Mouse (Mus musculus): ENCODE data around the gene B4galt3. TPM values are rescaled to one million over a fixed set of nuclear protein-coding genes. Genes with fewer than 3 reads are reported as not detected.

Gene B4galt3
- total and polyA plus RNA-seq, 3 experiments: 21.5 to 44.8 (median 30.8) TPM

- no peak for DNase-seq (ENCODE audit: low spot score)
- H3K27me3 ChIP-seq (ENCODE audit: insufficient read depth, low read length): peaks cover 58% of the 10 kb centered on the region
Observed at GRCm38 (mm10) chr1:171257781-171258180, 12.3 kb upstream of the B4galt3 start.

GRCm38 (mm10) chr1:171258921-171259320 lies 11.2 kb upstream of the B4galt3 start:
- Histone ChIP-seq H3K4me3 (ENCODE audit: low read depth, low read length) (no peak overlapping the region), H3K27me3 (ENCODE audit: insufficient read depth, low read length) (peaks cover 52% of the 10 kb centered on the region), H3K36me3 (replicated peaks) (no peaks in the 10 kb centered on the region), H3K4me1 (ENCODE audit: insufficient read depth, low read depth, low read length) (peaks cover 21% of the 10 kb centered on the region), H3K9me3 (replicated peaks) (no peaks in the 10 kb centered on the region)
- no peak for DNase-seq (ENCODE audit: low spot score)
- no peak for TF ChIP-seq TAL1 (conservative IDR thresholded peaks at IDR 0.05; ENCODE audit: low read depth, low read length)
- TF ChIP-seq GATA2 (IDR thresholded peaks at IDR 0.05; ENCODE audit: borderline replicate concordance, low read depth, low read length): no peak
- TF ChIP-seq POLR2AphosphoS5 (IDR thresholded peaks at IDR 0.05; ENCODE audit: insufficient replicate concordance, low read depth, low read length): no peak
- no peak for TF ChIP-seq CTCF (IDR thresholded peaks at IDR 0.05; ENCODE audit: low read depth, low read length)
- no peak for ATAC-seq (ENCODE audit: extremely low read depth, insufficient number of reproducible peaks, low FRiP score, poor library complexity, severe bottlenecking)

More at GRCm38 (mm10) chr1:171257781-171258180, 12.3 kb upstream of the B4galt3 start:
- no peaks in the 10 kb centered on the region for H3K36me3 ChIP-seq (replicated peaks)
- no peak for ATAC-seq (ENCODE audit: extremely low read depth, insufficient number of reproducible peaks, low FRiP score, poor library complexity, severe bottlenecking)
- peaks cover 21% of the 10 kb centered on the region for H3K4me1 ChIP-seq (ENCODE audit: insufficient read depth, low read depth, low read length)
- no peak overlapping the region for H3K4me3 ChIP-seq (ENCODE audit: low read depth, low read length)
- TF ChIP-seq GATA2 (IDR thresholded peaks at IDR 0.05; ENCODE audit: borderline replicate concordance, low read depth, low read length): no peak
- no peak for TF ChIP-seq CTCF (IDR thresholded peaks at IDR 0.05; ENCODE audit: low read depth, low read length)
- no peak for TF ChIP-seq GATA1 (IDR thresholded peaks at IDR 0.05; ENCODE audit: borderline replicate concordance, low read length)
- no peak for TF ChIP-seq POLR2AphosphoS5 (IDR thresholded peaks at IDR 0.05; ENCODE audit: insufficient replicate concordance, low read depth, low read length)
- TF ChIP-seq TAL1 (conservative IDR thresholded peaks at IDR 0.05; ENCODE audit: low read depth, low read length): no peak
- no peaks in the 10 kb centered on the region for H3K9me3 ChIP-seq (replicated peaks)

DNA sequence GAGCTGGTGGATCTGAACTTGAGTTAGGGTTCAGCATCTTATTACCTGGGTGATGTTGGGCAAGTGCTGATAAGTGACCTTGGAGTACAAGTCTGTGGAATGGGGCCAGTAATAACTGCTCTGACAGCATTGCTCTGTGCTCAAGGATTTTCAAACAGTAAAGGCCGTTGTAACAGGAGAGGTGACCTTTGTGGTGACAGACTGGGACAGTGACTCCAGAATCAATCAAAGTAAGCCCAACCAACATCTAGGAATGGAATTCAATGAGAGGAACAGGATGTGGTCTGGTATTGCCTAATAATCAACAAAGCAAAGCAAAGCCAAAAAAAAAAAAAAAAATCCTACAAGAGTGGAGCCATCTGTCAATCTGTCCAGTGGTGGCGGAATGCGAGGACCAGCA lies 9.8 kb upstream of the B4galt3 start:
- Histone ChIP-seq H3K27me3 (ENCODE audit: insufficient read depth, low read length) (peaks cover 47% of the 10 kb centered on the region), H3K36me3 (replicated peaks) (no peaks in the 10 kb centered on the region), H3K4me1 (ENCODE audit: insufficient read depth, low read depth, low read length) (peaks cover 21% of the 10 kb centered on the region), H3K9me3 (replicated peaks) (no peaks in the 10 kb centered on the region), H3K4me3 (ENCODE audit: low read depth, low read length) (no peak overlapping the region)
- TF ChIP-seq TAL1 (conservative IDR thresholded peaks at IDR 0.05; ENCODE audit: low read depth, low read length): no peak
- no peak for TF ChIP-seq GATA1 (IDR thresholded peaks at IDR 0.05; ENCODE audit: borderline replicate concordance, low read length)
- no peak for TF ChIP-seq POLR2AphosphoS5 (IDR thresholded peaks at IDR 0.05; ENCODE audit: insufficient replicate concordance, low read depth, low read length)
- no peak for TF ChIP-seq CTCF (IDR thresholded peaks at IDR 0.05; ENCODE audit: low read depth, low read length)
- TF ChIP-seq GATA2 (IDR thresholded peaks at IDR 0.05; ENCODE audit: borderline replicate concordance, low read depth, low read length): no peak
- ATAC-seq (ENCODE audit: extremely low read depth, insufficient number of reproducible peaks, low FRiP score, poor library complexity, severe bottlenecking) (no peak), DNase-seq (ENCODE audit: low spot score) (no peak)

- Histone ChIP-seq H3K27me3 (ENCODE audit: insufficient read depth, low read length) (peaks cover 38% of the 10 kb centered on the region), H3K4me3 (ENCODE audit: low read depth, low read length) (no peak overlapping the region), H3K36me3 (replicated peaks) (no peaks in the 10 kb centered on the region), H3K4me1 (ENCODE audit: insufficient read depth, low read depth, low read length) (peaks cover 15% of the 10 kb centered on the region), H3K9me3 (replicated peaks) (no peaks in the 10 kb centered on the region)
- DNase-seq (ENCODE audit: low spot score) (no peak), ATAC-seq (ENCODE audit: extremely low read depth, insufficient number of reproducible peaks, low FRiP score, poor library complexity, severe bottlenecking) (no peak)
- no peak for TF ChIP-seq GATA1 (IDR thresholded peaks at IDR 0.05; ENCODE audit: borderline replicate concordance, low read length)
- no peak for TF ChIP-seq TAL1 (conservative IDR thresholded peaks at IDR 0.05; ENCODE audit: low read depth, low read length)
- no peak for TF ChIP-seq GATA2 (IDR thresholded peaks at IDR 0.05; ENCODE audit: borderline replicate concordance, low read depth, low read length)
- no peak for TF ChIP-seq POLR2AphosphoS5 (IDR thresholded peaks at IDR 0.05; ENCODE audit: insufficient replicate concordance, low read depth, low read length)
- TF ChIP-seq CTCF (IDR thresholded peaks at IDR 0.05; ENCODE audit: low read depth, low read length): no peak
Observed at GRCm38 (mm10) chr1:171262594-171263130, 7.5 kb upstream of the B4galt3 start.

GRCm38 (mm10) chr1:171263185-171263611 lies 6.9 kb upstream of the B4galt3 start:
- peaks cover 35% of the 10 kb centered on the region for H3K27me3 ChIP-seq (ENCODE audit: insufficient read depth, low read length)
- no peaks in the 10 kb centered on the region for H3K36me3 ChIP-seq (replicated peaks)
- DNase-seq (ENCODE audit: low spot score) (no peak), ATAC-seq (ENCODE audit: extremely low read depth, insufficient number of reproducible peaks, low FRiP score, poor library complexity, severe bottlenecking) (no peak)
- H3K4me1 ChIP-seq (ENCODE audit: insufficient read depth, low read depth, low read length): peaks cover 15% of the 10 kb centered on the region
- no peak for TF ChIP-seq GATA2 (IDR thresholded peaks at IDR 0.05; ENCODE audit: borderline replicate concordance, low read depth, low read length)
- H3K9me3 ChIP-seq (replicated peaks): no peaks in the 10 kb centered on the region
- H3K4me3 ChIP-seq (ENCODE audit: low read depth, low read length): no peak overlapping the region

- no peak for TF ChIP-seq POLR2AphosphoS5 (IDR thresholded peaks at IDR 0.05; ENCODE audit: insufficient replicate concordance, low read depth, low read length)
- no peak for TF ChIP-seq TAL1 (conservative IDR thresholded peaks at IDR 0.05; ENCODE audit: low read depth, low read length)
- no peak for TF ChIP-seq GATA1 (IDR thresholded peaks at IDR 0.05; ENCODE audit: borderline replicate concordance, low read length)
- TF ChIP-seq GATA2 (IDR thresholded peaks at IDR 0.05; ENCODE audit: borderline replicate concordance, low read depth, low read length): no peak
- no peak for TF ChIP-seq CTCF (IDR thresholded peaks at IDR 0.05; ENCODE audit: low read depth, low read length)
Observed at GRCm38 (mm10) chr1:171263666-171264461, 6.3 kb upstream of the B4galt3 start.

More at GRCm38 (mm10) chr1:171263666-171264461, 6.3 kb upstream of the B4galt3 start:
- DNase-seq (ENCODE audit: low spot score): no peak
- Histone ChIP-seq H3K36me3 (replicated peaks) (no peaks in the 10 kb centered on the region), H3K27me3 (ENCODE audit: insufficient read depth, low read length) (peaks cover 32% of the 10 kb centered on the region), H3K4me3 (ENCODE audit: low read depth, low read length) (no peak overlapping the region), H3K4me1 (ENCODE audit: insufficient read depth, low read depth, low read length) (peaks cover 18% of the 10 kb centered on the region), H3K9me3 (replicated peaks) (no peaks in the 10 kb centered on the region)
- ATAC-seq (ENCODE audit: extremely low read depth, insufficient number of reproducible peaks, low FRiP score, poor library complexity, severe bottlenecking): no peak

All from G1E (cell line).